Mouse (Mus musculus): ENCODE measurements around the gene Rinl. TPM values are rescaled to one million over a fixed set of nuclear protein-coding genes. Genes with fewer than 3 reads are reported as not detected.

Gene Rinl
- total and polyA plus RNA-seq, 3 experiments: 46.1 to 65.5 (median 60.6) TPM

DNA sequence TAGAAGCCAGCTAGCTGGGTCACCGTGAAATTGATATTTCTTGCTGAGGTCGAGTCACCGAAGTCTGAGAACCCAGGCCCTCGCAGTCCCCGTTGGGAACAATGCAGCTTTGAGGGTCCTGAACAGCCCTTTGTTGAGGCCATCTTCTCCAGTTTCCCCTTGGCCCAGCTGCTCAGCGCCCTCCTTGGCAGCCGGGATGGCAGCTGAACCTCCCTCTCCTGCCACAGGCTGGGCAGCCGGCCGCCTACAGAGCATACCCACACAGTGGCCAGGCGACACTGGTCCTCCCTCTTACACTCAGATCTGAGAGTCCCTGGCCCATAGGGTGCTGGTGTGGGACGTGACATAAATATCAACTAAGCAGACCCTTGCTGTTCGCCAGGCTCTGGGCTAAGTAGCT lies 14.6 kb upstream of the Rinl start:
- dilution Hi-C loops (cut with MboI; ENCODE audit: extremely low pct_ligation_motif_present, extremely low pct_unique_long_range_greater_than_20kb, low sequenced_read_pairs) (no loop called here), in situ Hi-C loops (cut with MboI; ENCODE audit: low pct_ligation_motif_present, low pct_unique_long_range_greater_than_20kb, low sequenced_read_pairs) (no loop called here)
- peaks cover 38 to 82% of the 10 kb centered on the region in 2 experiments for H3K36me3 ChIP-seq (replicated peaks in 1 of 2; ENCODE audit: control insufficient read depth in 1 of 2, insufficient read depth in 1 of 2, low read length in 1 of 2)

DNA sequence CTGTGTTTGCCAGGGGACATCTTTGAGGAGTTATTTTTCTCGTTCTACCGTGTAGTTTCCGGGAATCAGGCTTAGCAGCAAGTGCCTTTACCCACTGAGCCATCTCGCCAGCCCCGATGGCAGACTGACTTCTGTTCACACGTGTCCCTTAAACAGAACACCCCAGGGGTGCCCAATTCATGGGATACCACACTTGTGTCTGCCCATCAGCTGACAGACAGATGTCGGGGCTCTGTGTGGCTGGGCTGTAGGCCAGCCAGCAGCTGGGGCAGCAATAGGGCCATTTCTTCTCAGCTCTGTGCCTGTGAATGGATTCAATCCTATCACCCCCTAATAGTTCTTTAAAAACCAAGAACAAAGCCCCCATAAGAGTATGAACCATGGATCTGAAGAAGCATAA lies 13.6 kb upstream of the Rinl start:
- H3K4me2 ChIP-seq (ENCODE audit: insufficient read depth, low read depth, poor library complexity, severe bottlenecking): no peak overlapping the region
- no peaks in the 10 kb centered on the region for H3K9me3 ChIP-seq (replicated peaks; ENCODE audit: low read length)
- H3K27ac ChIP-seq (ENCODE audit: insufficient read depth, low read depth): no peak overlapping the region
- H3K4me1 ChIP-seq (ENCODE audit: control insufficient read depth in 1 of 2, insufficient read depth in 2 of 2): peaks cover 8 to 21% of the 10 kb centered on the region in 2 experiments
- in situ Hi-C loops (cut with MboI; ENCODE audit: low pct_ligation_motif_present, low pct_unique_long_range_greater_than_20kb, low sequenced_read_pairs) (loop anchor here (25.0 kb wide), 1 partner anchor 262 kb away; no protein-coding TSS in a partner anchor), dilution Hi-C loops (cut with MboI; ENCODE audit: extremely low pct_ligation_motif_present, extremely low pct_unique_long_range_greater_than_20kb, low sequenced_read_pairs) (no loop called here)
- peaks cover 40 to 85% of the 10 kb centered on the region in 2 experiments for H3K36me3 ChIP-seq (replicated peaks in 1 of 2; ENCODE audit: control insufficient read depth in 1 of 2, insufficient read depth in 1 of 2, low read length in 1 of 2)
- no peak for DNase-seq (ENCODE audit: extremely low read depth)
- no peaks in the 10 kb centered on the region for H3K27me3 ChIP-seq (replicated peaks)
- TF ChIP-seq KAT2A (IDR thresholded peaks at IDR 0.05; ENCODE audit: insufficient replicate concordance, low read length) (no peak), ZC3H11A (IDR thresholded peaks at IDR 0.05; ENCODE audit: low read depth, low read length) (no peak)
- no peak overlapping the region for H3K4me3 ChIP-seq (replicated peaks in 1 of 3; ENCODE audit: low read depth in 2 of 3, low read length in 2 of 3, poor library complexity in 1 of 3)
- H3K79me2 ChIP-seq (replicated peaks; ENCODE audit: control insufficient read depth, extremely low read depth, insufficient read depth, poor library complexity, severe bottlenecking): no peaks in the 10 kb centered on the region
- H3K9ac ChIP-seq (ENCODE audit: insufficient read depth, low read depth): no peak overlapping the region

More for the DNA sequence above, 14.6 kb upstream of the Rinl start:
- Histone ChIP-seq H3K9ac (ENCODE audit: insufficient read depth, low read depth) (no peak overlapping the region), H3K79me2 (replicated peaks; ENCODE audit: control insufficient read depth, extremely low read depth, insufficient read depth, poor library complexity, severe bottlenecking) (no peaks in the 10 kb centered on the region), H3K4me2 (ENCODE audit: insufficient read depth, low read depth, poor library complexity, severe bottlenecking) (no peak overlapping the region), H3K4me1 (ENCODE audit: control insufficient read depth in 1 of 2, insufficient read depth in 2 of 2) (peaks cover 5 to 18% of the 10 kb centered on the region in 2 experiments), H3K9me3 (replicated peaks; ENCODE audit: low read length) (no peaks in the 10 kb centered on the region), H3K27me3 (replicated peaks) (no peaks in the 10 kb centered on the region), H3K27ac (ENCODE audit: insufficient read depth, low read depth) (no peak overlapping the region), H3K4me3 (replicated peaks in 1 of 3; ENCODE audit: low read depth in 2 of 3, low read length in 2 of 3, poor library complexity in 1 of 3) (no peak overlapping the region)
- TF ChIP-seq ETS1 (conservative IDR thresholded peaks at IDR 0.05; ENCODE audit: low read depth, low read length) (no peak), HCFC1 (IDR thresholded peaks at IDR 0.05; ENCODE audit: low read depth, low read length) (no peak), SMC3 (IDR thresholded peaks at IDR 0.05; ENCODE audit: low read depth, low read length) (no peak), ZC3H11A (IDR thresholded peaks at IDR 0.05; ENCODE audit: low read depth, low read length) (no peak)
- DNase-seq (ENCODE audit: extremely low read depth): no peak

DNA sequence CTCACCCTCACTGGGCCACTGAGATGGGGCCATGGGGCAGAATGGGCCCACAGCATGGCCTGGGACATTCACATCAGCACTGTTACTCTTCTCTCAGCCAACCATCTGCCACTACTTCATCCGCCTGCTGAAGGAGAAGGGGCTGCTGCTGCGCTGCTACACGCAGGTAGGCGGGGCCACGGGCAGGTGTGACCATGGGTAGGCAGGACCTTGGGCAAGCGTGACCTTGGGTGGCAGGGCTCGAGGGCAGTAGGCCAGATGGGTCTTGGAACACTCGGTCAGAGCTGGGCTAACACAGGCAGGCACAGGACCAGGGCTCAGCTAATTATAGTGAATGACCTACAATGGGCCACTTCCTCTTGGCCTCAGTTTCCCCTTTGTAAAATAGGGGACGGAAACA lies 9.9 kb upstream of the Rinl start:
- DNase-seq (ENCODE audit: extremely low read depth): no peak
- no peak overlapping the region for H3K9ac ChIP-seq (ENCODE audit: insufficient read depth, low read depth)
- dilution Hi-C loops (cut with MboI; ENCODE audit: extremely low pct_ligation_motif_present, extremely low pct_unique_long_range_greater_than_20kb, low sequenced_read_pairs) (no loop called here), in situ Hi-C loops (cut with MboI; ENCODE audit: low pct_ligation_motif_present, low pct_unique_long_range_greater_than_20kb, low sequenced_read_pairs) (loop anchor here (25.0 kb wide), 1 partner anchor 258 kb away; no protein-coding TSS in a partner anchor)
- no peaks in the 10 kb centered on the region for H3K9me3 ChIP-seq (replicated peaks; ENCODE audit: low read length)
- H3K4me1 ChIP-seq (ENCODE audit: control insufficient read depth in 1 of 2, insufficient read depth in 2 of 2): peaks cover 32 to 52% of the 10 kb centered on the region in 2 experiments
- H3K4me2 ChIP-seq (ENCODE audit: insufficient read depth, low read depth, poor library complexity, severe bottlenecking): no peak overlapping the region
- peaks cover 38 to 71% of the 10 kb centered on the region in 2 experiments for H3K36me3 ChIP-seq (replicated peaks in 1 of 2; ENCODE audit: control insufficient read depth in 1 of 2, insufficient read depth in 1 of 2, low read length in 1 of 2)
- H3K27me3 ChIP-seq (replicated peaks): no peaks in the 10 kb centered on the region
- H3K79me2 ChIP-seq (replicated peaks; ENCODE audit: control insufficient read depth, extremely low read depth, insufficient read depth, poor library complexity, severe bottlenecking): no peaks in the 10 kb centered on the region
- no peak for TF ChIP-seq SIN3A (IDR thresholded peaks at IDR 0.05; ENCODE audit: low read length)
- TF ChIP-seq PAX5 (IDR thresholded peaks at IDR 0.05; ENCODE audit: low read length): no peak
- no peak for TF ChIP-seq MYC (IDR thresholded peaks at IDR 0.05; ENCODE audit: low read depth, low read length)
- TF ChIP-seq CHD1 (IDR thresholded peaks at IDR 0.05; ENCODE audit: low read depth, low read length): no peak
- no peak for TF ChIP-seq POLR2AphosphoS2 (IDR thresholded peaks at IDR 0.05; ENCODE audit: low read depth, low read length)
- no peak overlapping the region for H3K4me3 ChIP-seq (replicated peaks in 1 of 3; ENCODE audit: low read depth in 2 of 3, low read length in 2 of 3, poor library complexity in 1 of 3)
- H3K27ac ChIP-seq (ENCODE audit: insufficient read depth, low read depth): peak overlapping the region; percentile 35
